Mouse (Mus musculus): Measurements from ENCODE around the gene Trim46.

- no peak for TF ChIP-seq CTCF (IDR thresholded peaks at IDR 0.05; ENCODE audit: low read depth)
- TF ChIP-seq EP300 (IDR thresholded peaks at IDR 0.05; ENCODE audit: low read depth) = no peak
Measured at GRCm38 (mm10) chr3:89224796-89225195, 21.3 kb downstream of the Trim46 start.

Data from heart, postnatal 0 days (tissue).